Mouse (Mus musculus) forebrain, embryonic 16.5 days (tissue): ENCODE data around the gene Slc31a2. TPM values are rescaled to one million over a fixed set of nuclear protein-coding genes. Genes with fewer than 3 reads are reported as not detected.

ENCODE experiments used
- ATAC-seq: fragments of 200-750 bp; cut with Nextera tagmentation; 2 replicates; pipeline ENCODE4 v1.8.0; 2017; ENCODE audit warnings: mild to moderate bottlenecking, moderate library complexity
- H3K27ac ChIP-seq: fragments of 300-500 bp; sonication (generic); 2 replicates; pipeline ENCODE4 v1.5.1; 2014; ENCODE audit warnings: low read length, control low read depth
- H3K27me3 ChIP-seq: fragments of 300-500 bp; sonication (generic); replicated peaks from 2 replicates; pipeline ENCODE4 v1.6.1; 2014; ENCODE audit warnings: low read length; ENCODE audit not compliant: control insufficient read depth, insufficient read depth
- H3K36me3 ChIP-seq: fragments of 300-500 bp; sonication (generic); 2 replicates; pipeline ENCODE4 v1.6.1; 2014; ENCODE audit not compliant: control insufficient read depth, insufficient read depth
- H3K4me1 ChIP-seq: fragments of 300-500 bp; sonication (generic); replicated peaks from 2 replicates; pipeline ENCODE4 v1.6.1; 2014; ENCODE audit warnings: low read length; ENCODE audit not compliant: control insufficient read depth, insufficient read depth
- H3K4me2 ChIP-seq: fragments of 300-500 bp; sonication (generic); 2 replicates; pipeline ENCODE4 v1.6.1; 2014; ENCODE audit warnings: mild to moderate bottlenecking, low read length, control low read depth
- H3K4me3 ChIP-seq: fragments of 300-500 bp; sonication (generic); replicated peaks from 2 replicates; pipeline ENCODE4 v1.5.1; 2014; ENCODE audit warnings: mild to moderate bottlenecking, low read length, control low read depth
- H3K9ac ChIP-seq: fragments of 300-500 bp; sonication (generic); replicated peaks from 2 replicates; pipeline ENCODE4 v1.6.1; 2014; ENCODE audit warnings: low read depth, low read length, control low read depth
- H3K9me3 ChIP-seq: fragments of 300-500 bp; sonication (generic); 2 replicates; pipeline ENCODE4 v1.6.1; 2016; ENCODE audit warnings: low read length; ENCODE audit not compliant: control insufficient read depth
- WGBS: fragments of 180-500 bp; shearing (Covaris S2); extraction: QIAGEN DNeasy Blood & Tissue Kit; methylation state at CpG from one replicate; pipeline ENCODE4 v1.1.7; 2014; 5-methylcytosine and 5-hydroxymethylcytosine counted together
- polyA plus RNA-seq: library from polyadenylated mRNA; unstranded; fragments of >200 nt; fragmentation: Nextera tagmentation; extraction: Ambion mirVana; gene quantifications from 2 replicates; pipeline ENCODE4 v1.2.1, GENCODE M21; 2015

Slc31a2 gene
- polyA plus RNA-seq, 1 experiment from 2014 or later = 15.6 TPM

DNA sequence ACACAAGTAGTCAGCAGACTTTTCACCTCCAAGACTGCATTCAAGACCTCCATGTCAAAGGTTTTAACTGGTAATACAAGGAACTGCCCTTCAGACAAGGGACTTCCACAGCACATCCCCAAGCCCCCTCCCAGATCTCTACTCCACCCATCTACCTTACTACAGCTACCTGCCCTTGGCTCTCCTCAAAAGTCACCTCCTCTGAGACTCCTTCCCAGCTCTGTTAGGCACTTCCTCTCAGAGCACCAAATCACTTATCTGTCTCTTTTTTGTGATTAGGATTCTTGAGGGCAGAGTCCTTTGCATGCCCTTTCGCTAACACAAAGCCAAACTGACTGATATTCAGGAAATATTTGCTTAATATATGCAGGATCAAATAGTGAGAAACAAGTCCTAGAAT is 43.9 kb downstream of the Slc31a2 start:
- 93% methylated on average over 1 of the region's 1 CpGs for WGBS
- Histone ChIP-seq H3K4me3 (no peak overlapping the region), H3K27ac (no peak overlapping the region), H3K9ac (no peak overlapping the region), H3K4me1 (no peaks in the 10 kb centered on the region), H3K27me3 (no peaks in the 10 kb centered on the region), H3K9me3 (no peaks in the 10 kb centered on the region), H3K4me2 (no peak overlapping the region), H3K36me3 (peaks cover 15% of the 10 kb centered on the region; the same call in 1 of the 2 replicates)
- no peak for ATAC-seq

DNA sequence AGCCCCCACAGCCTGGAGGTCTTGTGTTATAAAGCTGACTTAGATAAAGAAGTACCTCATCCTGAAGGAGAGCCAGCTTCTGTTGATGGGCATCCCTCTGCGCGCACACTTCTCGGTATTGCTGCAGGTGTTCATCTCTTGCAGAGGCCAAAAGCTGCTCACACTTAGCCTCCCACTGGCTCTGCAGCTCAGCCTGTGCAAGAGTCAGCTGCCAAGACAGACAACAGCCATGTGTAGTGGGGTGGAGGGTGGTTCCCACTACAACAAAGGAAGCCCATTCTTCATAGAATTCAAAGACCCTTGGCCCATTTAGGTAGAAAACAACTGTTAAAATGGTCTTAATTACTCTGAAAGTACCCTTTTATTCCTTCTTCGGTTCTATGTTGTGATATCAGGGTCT is 44.5 kb downstream of the Slc31a2 start:
- H3K27me3 ChIP-seq = no peaks in the 10 kb centered on the region
- H3K36me3 ChIP-seq = peaks cover 15% of the 10 kb centered on the region
- no peaks in the 10 kb centered on the region for H3K9me3 ChIP-seq
- H3K4me1 ChIP-seq = no peaks in the 10 kb centered on the region
- no peak for ATAC-seq
- no peak overlapping the region for H3K4me2 ChIP-seq
- no peak overlapping the region for H3K27ac ChIP-seq
- 68% methylated on average over 4 of the region's 4 CpGs for WGBS
- H3K9ac ChIP-seq = no peak overlapping the region
- no peak overlapping the region for H3K4me3 ChIP-seq

DNA sequence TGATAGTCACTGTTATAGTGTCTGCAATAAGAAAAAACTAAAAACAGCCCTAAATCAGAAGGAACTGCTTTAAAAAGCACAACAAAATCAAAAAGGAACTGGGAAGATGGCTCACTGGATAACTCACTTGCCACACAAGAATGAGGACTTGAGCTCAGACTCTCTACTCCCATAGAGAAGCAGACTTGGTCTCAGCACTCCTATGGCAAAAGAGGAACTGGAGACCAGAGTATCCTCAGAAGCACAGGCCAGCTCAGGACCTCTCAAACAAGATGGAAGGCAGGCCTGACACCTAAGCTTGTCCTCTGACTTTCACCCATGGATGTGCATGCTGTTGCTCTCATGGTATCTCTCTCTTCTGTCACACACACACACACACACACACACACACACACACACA is 46.0 kb downstream of the Slc31a2 start:
- Histone ChIP-seq H3K9ac (no peak overlapping the region), H3K4me1 (no peaks in the 10 kb centered on the region), H3K4me3 (no peak overlapping the region), H3K36me3 (peaks cover 6% of the 10 kb centered on the region), H3K27ac (no peak overlapping the region), H3K27me3 (no peaks in the 10 kb centered on the region), H3K4me2 (no peak overlapping the region), H3K9me3 (no peaks in the 10 kb centered on the region)
- ATAC-seq = no peak

DNA sequence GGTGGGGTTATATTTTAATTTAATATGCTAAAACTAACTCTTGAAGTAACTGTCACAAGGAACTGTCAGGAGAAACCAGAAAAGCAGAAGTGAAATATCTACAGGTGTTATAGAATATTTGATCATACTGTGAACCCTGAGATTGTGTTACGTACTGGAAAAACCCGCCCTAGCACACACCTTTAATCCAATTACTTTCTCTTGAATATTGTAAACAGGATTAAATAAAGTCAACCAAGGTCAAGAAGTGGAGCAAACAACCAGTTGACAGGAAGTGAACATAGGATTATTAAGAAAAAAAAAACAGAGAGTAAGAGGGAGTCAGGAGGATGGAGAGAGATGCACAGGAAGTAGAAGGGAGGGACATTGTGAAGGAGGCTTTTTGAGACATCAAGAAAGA is 50.5 kb downstream of the Slc31a2 start:
- Histone ChIP-seq H3K4me1 (no peaks in the 10 kb centered on the region), H3K27ac (no peak overlapping the region), H3K4me2 (no peak overlapping the region), H3K9me3 (no peaks in the 10 kb centered on the region), H3K27me3 (no peaks in the 10 kb centered on the region), H3K36me3 (peaks cover 6% of the 10 kb centered on the region; the same call in 1 of the 2 replicates), H3K9ac (no peak overlapping the region), H3K4me3 (no peak overlapping the region)
- no peak for ATAC-seq
- WGBS = 93% methylated on average over 2 of the region's 2 CpGs

DNA sequence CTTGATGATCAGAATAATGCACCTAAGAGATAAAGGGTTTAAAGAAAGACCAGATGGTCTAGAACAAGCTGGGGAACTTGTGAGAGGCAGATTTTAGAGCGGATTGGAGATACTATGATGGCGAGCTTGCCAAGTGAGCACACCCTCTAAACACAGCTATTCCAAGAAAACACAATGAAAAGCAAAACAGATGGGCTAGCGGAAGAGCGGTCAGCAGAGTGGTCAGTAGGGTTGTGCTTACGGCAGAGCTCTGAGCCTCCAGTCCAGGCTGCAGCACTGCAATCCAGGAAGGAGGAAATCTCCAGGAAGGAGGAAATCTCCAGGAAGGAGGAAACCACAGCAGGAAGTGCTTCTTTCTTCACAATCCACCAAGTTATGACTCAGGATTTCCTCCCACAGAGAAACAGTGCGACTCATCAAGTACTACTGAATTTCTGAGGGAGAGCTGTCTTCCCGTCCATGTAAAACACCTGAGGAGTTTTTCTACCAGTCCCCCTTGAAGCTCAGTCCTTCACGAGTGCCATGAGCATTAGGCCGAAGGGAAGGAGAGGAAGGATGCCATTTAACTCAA is 51.4 kb downstream of the Slc31a2 start:
- no peak overlapping the region for H3K4me2 ChIP-seq
- H3K9me3 ChIP-seq = no peaks in the 10 kb centered on the region
- no peak overlapping the region for H3K4me3 ChIP-seq
- H3K36me3 ChIP-seq = peaks cover 6% of the 10 kb centered on the region; the same call in 1 of the 2 replicates
- no peaks in the 10 kb centered on the region for H3K27me3 ChIP-seq
- no peak overlapping the region for H3K27ac ChIP-seq
- no peak overlapping the region for H3K9ac ChIP-seq
- WGBS = 90% methylated on average over 9 of the region's 9 CpGs
- H3K4me1 ChIP-seq = no peaks in the 10 kb centered on the region
- ATAC-seq = no peak

DNA sequence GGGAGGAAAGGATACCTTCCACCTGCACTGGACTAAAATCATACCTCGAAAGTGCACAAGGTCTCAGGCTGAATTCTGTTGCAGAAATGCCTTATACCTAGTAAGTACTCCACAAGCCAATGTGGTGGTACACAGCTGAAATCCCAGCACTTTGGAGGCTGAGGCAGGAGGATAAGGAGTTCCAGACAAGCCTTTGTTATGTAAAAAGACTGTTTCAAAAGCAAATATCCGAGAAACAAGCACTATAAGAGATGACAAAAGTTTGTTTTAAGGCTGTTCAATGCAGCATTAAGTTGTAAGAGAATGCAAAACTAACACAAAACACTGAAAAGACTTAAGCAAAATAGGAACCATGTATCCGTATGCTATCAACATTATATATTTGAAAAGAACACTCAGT is 52.2 kb downstream of the Slc31a2 start:
- whole genome bisulfite sequencing = 77% methylated on average over 3 of the region's 3 CpGs
- no peak overlapping the region for H3K4me3 ChIP-seq
- no peaks in the 10 kb centered on the region for H3K9me3 ChIP-seq
- H3K27ac ChIP-seq = no peak overlapping the region
- no peak overlapping the region for H3K9ac ChIP-seq
- no peak overlapping the region for H3K4me2 ChIP-seq
- ATAC-seq = no peak
- H3K4me1 ChIP-seq = no peaks in the 10 kb centered on the region
- H3K27me3 ChIP-seq = no peaks in the 10 kb centered on the region
- H3K36me3 ChIP-seq = peaks cover 6% of the 10 kb centered on the region; the same call in 1 of the 2 replicates

DNA sequence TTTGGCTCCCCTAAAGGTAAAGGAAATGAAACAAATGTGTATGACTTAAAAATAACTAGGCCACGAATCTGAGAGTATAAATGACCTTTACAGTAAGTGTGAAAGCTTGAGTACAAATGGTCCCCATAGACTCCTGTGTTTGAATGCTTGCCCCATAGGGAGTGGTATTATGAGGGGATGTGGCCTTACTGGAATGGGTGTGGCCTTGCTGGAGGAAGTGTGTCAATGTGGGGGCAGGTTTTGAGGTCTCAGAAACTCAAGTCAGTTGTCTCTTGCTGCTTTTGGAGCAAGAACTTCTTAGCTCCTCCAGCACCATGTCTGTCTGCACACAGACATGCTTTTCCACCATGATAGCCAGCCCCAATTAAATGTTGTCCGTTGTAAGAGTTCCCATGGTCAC is 54.1 kb downstream of the Slc31a2 start:
- H3K4me1 ChIP-seq = no peaks in the 10 kb centered on the region
- no peaks in the 10 kb centered on the region for H3K9me3 ChIP-seq
- ATAC-seq = no peak
- H3K4me3 ChIP-seq = no peak overlapping the region
- no peak overlapping the region for H3K27ac ChIP-seq
- no peak overlapping the region for H3K4me2 ChIP-seq
- peaks cover 15% of the 10 kb centered on the region for H3K36me3 ChIP-seq
- H3K9ac ChIP-seq = no peak overlapping the region
- 89% methylated on average over 2 of the region's 2 CpGs for WGBS
- H3K27me3 ChIP-seq = no peaks in the 10 kb centered on the region

DNA sequence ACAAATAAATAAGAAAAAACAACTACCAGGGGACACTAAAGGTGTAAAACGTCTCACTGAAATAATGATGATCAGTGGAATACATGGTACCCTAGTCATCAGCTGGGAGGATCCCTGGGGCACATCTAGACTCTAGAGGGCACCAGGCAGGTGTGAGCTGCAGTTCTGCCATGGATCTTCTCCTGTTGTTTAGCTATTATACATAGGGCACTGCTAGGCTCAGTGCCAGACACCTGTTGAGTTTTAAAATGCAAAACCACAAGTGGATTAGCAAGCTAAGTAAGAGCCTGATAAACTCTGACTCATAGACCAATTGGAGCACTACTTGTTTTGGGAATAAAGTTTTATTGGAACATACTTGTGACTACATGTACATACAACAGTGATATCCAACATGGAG is 55.9 kb downstream of the Slc31a2 start:
- 86% methylated on average over 1 of the region's 1 CpGs for WGBS
- Histone ChIP-seq H3K27ac (no peak overlapping the region), H3K4me3 (no peak overlapping the region), H3K4me2 (no peak overlapping the region), H3K9me3 (no peaks in the 10 kb centered on the region), H3K36me3 (peaks cover 22% of the 10 kb centered on the region), H3K27me3 (no peaks in the 10 kb centered on the region), H3K9ac (no peak overlapping the region), H3K4me1 (no peaks in the 10 kb centered on the region)
- ATAC-seq = no peak

DNA sequence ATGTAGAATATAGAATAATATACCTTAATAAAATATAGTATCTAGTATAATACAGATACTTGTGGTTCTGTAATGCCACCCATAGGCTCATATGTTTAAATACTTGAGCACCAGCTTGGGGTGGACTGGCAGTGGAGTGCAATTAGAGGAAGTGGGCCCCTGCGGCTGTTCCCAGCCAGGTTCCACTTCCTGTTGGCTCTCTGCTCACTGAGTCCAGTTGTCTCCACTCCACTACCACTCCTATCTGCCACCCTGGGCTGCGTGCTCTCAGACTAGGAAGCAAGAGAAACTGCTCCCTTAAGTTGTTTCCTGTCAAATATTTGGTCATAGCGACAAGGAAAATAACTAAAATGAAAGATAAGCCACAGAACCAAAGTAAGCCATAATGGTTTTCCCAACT is 60.3 kb downstream of the Slc31a2 start:
- H3K36me3 ChIP-seq = peaks cover 41% of the 10 kb centered on the region
- H3K27ac ChIP-seq = no peak overlapping the region
- H3K9me3 ChIP-seq = no peaks in the 10 kb centered on the region
- ATAC-seq = no peak
- H3K4me2 ChIP-seq = no peak overlapping the region
- WGBS = 96% methylated on average over 3 of the region's 3 CpGs
- H3K4me1 ChIP-seq = no peaks in the 10 kb centered on the region
- H3K9ac ChIP-seq = no peak overlapping the region
- H3K4me3 ChIP-seq = no peak overlapping the region
- H3K27me3 ChIP-seq = no peaks in the 10 kb centered on the region

DNA sequence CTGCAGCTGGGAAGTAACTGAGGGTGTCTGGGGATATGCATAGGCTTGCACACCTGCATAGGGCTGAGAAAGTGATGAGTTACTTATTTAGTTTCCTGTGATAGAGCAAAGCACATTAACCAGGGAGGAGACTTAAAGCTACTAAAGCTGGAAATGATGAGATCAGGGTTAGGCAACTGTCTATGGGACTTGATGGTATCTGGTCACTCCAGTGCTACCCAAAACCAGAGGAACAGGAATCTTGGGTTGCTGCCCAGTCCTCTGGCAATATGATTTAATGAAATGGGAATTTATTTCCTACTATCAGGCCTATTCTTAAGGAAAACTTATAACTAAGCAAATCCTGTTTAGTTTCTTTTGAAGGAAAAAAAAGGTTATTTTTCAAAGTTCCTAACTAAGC is 63.7 kb downstream of the Slc31a2 start:
- Histone ChIP-seq H3K4me1 (no peaks in the 10 kb centered on the region), H3K27ac (no peak overlapping the region), H3K4me3 (no peak overlapping the region), H3K9ac (no peak overlapping the region), H3K4me2 (no peak overlapping the region), H3K9me3 (no peaks in the 10 kb centered on the region), H3K36me3 (peaks cover 40% of the 10 kb centered on the region), H3K27me3 (no peaks in the 10 kb centered on the region)
- ATAC-seq = no peak
